ENCODE assay signal across 8 mouse cellular contexts in genomic region chr6:5802124-5802839, GRCm38 (mm10).
DNase-seq lines count a peak whose midpoint lies in the region; ATAC-seq lines count a peak whose summit lies in the region.

No protein-coding gene starts in this region.

- no peak overlapping the region for H3K9ac ChIP-seq in neural tube, embryonic 15.5 days (replicated peaks)

- H3K27ac ChIP-seq in neural tube, embryonic 15.5 days (replicated peaks): no peak overlapping the region

- H3K9me3 ChIP-seq in neural tube, embryonic 15.5 days (replicated peaks): no peaks in the 10 kb centered on the region

- peak; percentile 67 for DNase-seq in layer of hippocampus, adult 9-10 months (ENCODE audit: low spot score)
- DNase-seq in layer of hippocampus, adult 9-11 months: no peak
- peak; percentile 59 for DNase-seq in R1 (ENCODE audit: low read depth, low spot score)
- DNase-seq in embryo, embryonic 11.5 days (ENCODE audit: low read depth, low spot score): peak; percentile 55
- peak; percentile 57 for DNase-seq in large intestine, adult 2 months (ENCODE audit: low read depth, low spot score)
- DNase-seq in ovary, adult 18-20 months (ENCODE audit: low spot score): no peak
- no peak for DNase-seq in gastrocnemius, postnatal 10 days

- no peaks in the 10 kb centered on the region for H3K4me1 ChIP-seq in neural tube, embryonic 15.5 days

- no peak overlapping the region for H3K4me3 ChIP-seq in neural tube, embryonic 15.5 days (replicated peaks)

- 37% methylated on average over 6 of the region's 6 CpGs for WGBS in large intestine, adult 2 months
- WGBS in neural tube, embryonic 15.5 days: 55% methylated on average over 6 of the region's 6 CpGs

- H3K36me3 ChIP-seq in neural tube, embryonic 15.5 days: no peaks in the 10 kb centered on the region

- H3K4me2 ChIP-seq in neural tube, embryonic 15.5 days: no peak overlapping the region

- peak; percentile 89; the same call in 1 of the 2 replicates for ATAC-seq in neural tube, embryonic 15.5 days (ENCODE audit: low FRiP score)

- H3K27me3 ChIP-seq in neural tube, embryonic 15.5 days (replicated peaks): no peaks in the 10 kb centered on the region

Comparison
In these comparisons a context has a peak if more than half of its experiments do, and no peak if none do; other contexts are left out.
1. DNase-seq: peak in layer of hippocampus, adult 9-10 months (single experiment), R1 (single experiment), embryo, embryonic 11.5 days (single experiment) and large intestine, adult 2 months (single experiment); none in layer of hippocampus, adult 9-11 months (single experiment), ovary, adult 18-20 months (single experiment) and gastrocnemius, postnatal 10 days (single experiment).